In the genomic region with DNA sequence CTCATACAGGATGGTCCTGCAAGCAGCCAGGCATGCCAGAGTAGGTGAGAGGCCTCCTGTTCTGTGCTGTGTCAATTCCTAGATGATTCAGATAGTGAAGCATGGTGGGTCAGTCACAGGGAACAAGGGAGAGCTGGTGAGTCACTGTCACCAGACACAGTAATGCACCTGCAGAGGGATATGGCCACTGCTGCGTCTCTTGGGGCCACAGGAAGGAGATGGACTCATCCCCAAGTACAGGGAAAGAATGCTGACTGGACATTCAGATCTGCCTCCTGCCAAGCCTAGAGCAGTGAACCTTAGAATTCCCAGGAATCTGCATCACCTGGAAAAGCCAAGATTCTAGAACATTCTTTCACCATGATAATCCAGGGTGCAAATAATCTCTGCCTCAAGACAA, we compare ENCODE assay signal across 21 mouse cellular contexts. TPM values are rescaled to one million over a fixed set of nuclear protein-coding genes. Genes with fewer than 3 reads are reported as not detected.
A peak's percentile ranks its signal among the peaks of the same experiment; 100 is the strongest.
DNase-seq lines count a peak whose midpoint lies in the region; ATAC-seq and TF ChIP-seq lines count a peak whose summit lies in the region.
"Had no signal": no experiment of that assay in that cellular context is flagged by ENCODE, and none has a peak within 500 bp of the region (broad histone marks: within the 10 kb centered on the region; RNA-seq: fewer than 3 reads in every experiment).

No protein-coding gene starts in this region.

- 45% methylated on average over 1 of the region's 1 CpGs for WGBS in intestine, postnatal 0 days
- 79% methylated on average over 1 of the region's 1 CpGs for WGBS in intestine, embryonic 16.5 days
- WGBS in heart, embryonic 12.5 days = 81% methylated on average over 1 of the region's 1 CpGs

- H3K4me3 ChIP-seq in intestine, postnatal 0 days (ENCODE audit: low read depth, low read length) = no peak overlapping the region
- H3K4me3 ChIP-seq in intestine, embryonic 16.5 days (ENCODE audit: low read length) = no peak overlapping the region
- no peak overlapping the region for H3K4me3 ChIP-seq in heart, embryonic 12.5 days
- H3K4me3 ChIP-seq: embryonic facial prominence, embryonic 13.5 days; forebrain, embryonic 15.5 days; heart, embryonic 10.5 days; hindbrain, embryonic 12.5 days; midbrain, embryonic 13.5 days; neural tube, embryonic 12.5 days had no signal

- no peak overlapping the region for H3K9ac ChIP-seq in intestine, postnatal 0 days (ENCODE audit: low read depth, low read length)
- no peak overlapping the region for H3K9ac ChIP-seq in intestine, embryonic 16.5 days (ENCODE audit: low read depth, low read length)
- no peak overlapping the region for H3K9ac ChIP-seq in heart, embryonic 12.5 days
- H3K9ac ChIP-seq: embryonic facial prominence, embryonic 13.5 days; forebrain, embryonic 15.5 days; hindbrain, embryonic 12.5 days; midbrain, embryonic 13.5 days; neural tube, embryonic 12.5 days had no signal

- H3K4me2 ChIP-seq in intestine, postnatal 0 days (replicated peaks; ENCODE audit: low read depth) = no peak overlapping the region
- no peak overlapping the region for H3K4me2 ChIP-seq in intestine, embryonic 16.5 days (ENCODE audit: low read depth, low read length)
- no peak overlapping the region for H3K4me2 ChIP-seq in heart, embryonic 12.5 days
- H3K4me2 ChIP-seq: embryonic facial prominence, embryonic 13.5 days; forebrain, embryonic 15.5 days; hindbrain, embryonic 12.5 days; midbrain, embryonic 13.5 days; neural tube, embryonic 12.5 days had no signal

- peak; percentile 49; the same call in 1 of the 2 replicates for ATAC-seq in intestine, postnatal 0 days
- no peak for ATAC-seq in intestine, embryonic 16.5 days
- no peak for ATAC-seq in heart, embryonic 12.5 days (ENCODE audit: insufficient number of reproducible peaks, low FRiP score)
- ATAC-seq: forebrain, embryonic 15.5 days; inflammation-experienced regulatory T-cells, adult 6 months; midbrain, embryonic 13.5 days had no signal

- no peaks in the 10 kb centered on the region for H3K36me3 ChIP-seq in intestine, postnatal 0 days (ENCODE audit: control insufficient read depth, insufficient read depth)
- H3K36me3 ChIP-seq in intestine, embryonic 16.5 days (ENCODE audit: control insufficient read depth, insufficient read depth, low read length) = no peaks in the 10 kb centered on the region
- no peaks in the 10 kb centered on the region for H3K36me3 ChIP-seq in heart, embryonic 12.5 days
- H3K36me3 ChIP-seq: embryonic facial prominence, embryonic 13.5 days; forebrain, embryonic 15.5 days; heart, embryonic 10.5 days; hindbrain, embryonic 12.5 days; midbrain, embryonic 13.5 days; neural tube, embryonic 12.5 days had no signal

- no peaks in the 10 kb centered on the region for H3K9me3 ChIP-seq in intestine, postnatal 0 days (ENCODE audit: control insufficient read depth)
- H3K9me3 ChIP-seq in intestine, embryonic 16.5 days (ENCODE audit: control insufficient read depth, low read length) = no peaks in the 10 kb centered on the region
- H3K9me3 ChIP-seq in heart, embryonic 12.5 days (replicated peaks) = no peaks in the 10 kb centered on the region
- H3K9me3 ChIP-seq: embryonic facial prominence, embryonic 13.5 days; forebrain, embryonic 15.5 days; heart, embryonic 10.5 days; hindbrain, embryonic 12.5 days; midbrain, embryonic 13.5 days; neural tube, embryonic 12.5 days had no signal

- no peak overlapping the region for H3K27ac ChIP-seq in intestine, postnatal 0 days (ENCODE audit: low read depth, low read length)
- no peak overlapping the region for H3K27ac ChIP-seq in intestine, embryonic 16.5 days (ENCODE audit: low read length)
- no peak overlapping the region for H3K27ac ChIP-seq in heart, embryonic 12.5 days (ENCODE audit: poor library complexity, severe bottlenecking)
- H3K27ac ChIP-seq: embryonic facial prominence, embryonic 13.5 days; forebrain, embryonic 15.5 days; hindbrain, embryonic 12.5 days; midbrain, embryonic 13.5 days; neural tube, embryonic 12.5 days had no signal

- H3K27me3 ChIP-seq in intestine, postnatal 0 days (replicated peaks; ENCODE audit: control insufficient read depth, insufficient read depth, low read length) = no peaks in the 10 kb centered on the region
- no peaks in the 10 kb centered on the region for H3K27me3 ChIP-seq in intestine, embryonic 16.5 days (replicated peaks; ENCODE audit: control insufficient read depth, insufficient read depth, low read length)
- H3K27me3 ChIP-seq in heart, embryonic 12.5 days (replicated peaks) = no peaks in the 10 kb centered on the region
- H3K27me3 ChIP-seq: embryonic facial prominence, embryonic 13.5 days; forebrain, embryonic 15.5 days; hindbrain, embryonic 12.5 days; midbrain, embryonic 13.5 days; neural tube, embryonic 12.5 days had no signal

- DNase-seq in 416B (ENCODE audit: low read depth) = peak; percentile 54
- DNase-seq in kidney, adult 8-10 months = peak; percentile 64 to 70
- peak; percentile 54 to 70 for DNase-seq in kidney, postnatal 36 days
- no peak for DNase-seq in T-cell, adult 2 months (ENCODE audit: low spot score)
- no peak for DNase-seq in frontal cortex, postnatal 10 days (ENCODE audit: low spot score in 2 of 2)
- DNase-seq: adrenal gland, adult 2 months; cerebellum, postnatal 10 days; heart, postnatal 10 days; left cerebral cortex, postnatal 4 days; right cerebral cortex, adult 18-20 months; thymus, postnatal 36 days had no signal

- no peak for TF ChIP-seq CTCF in intestine, postnatal 0 days (IDR thresholded peaks at IDR 0.05; ENCODE audit: low read depth)

- H3K4me1 ChIP-seq in intestine, postnatal 0 days (replicated peaks; ENCODE audit: control insufficient read depth, insufficient read depth, low read length) = no peaks in the 10 kb centered on the region
- no peaks in the 10 kb centered on the region for H3K4me1 ChIP-seq in intestine, embryonic 16.5 days (ENCODE audit: control insufficient read depth, insufficient read depth, low read length)
- peaks cover 25% of the 10 kb centered on the region for H3K4me1 ChIP-seq in heart, embryonic 12.5 days (replicated peaks)
- H3K4me1 ChIP-seq: forebrain, embryonic 15.5 days; neural tube, embryonic 12.5 days had no signal

RNA-seq across cellular contexts. Expression of a gene that starts 53.8 kb away (rescaled TPM):
- 3.4 TPM in 2 replicates for polyA plus RNA-seq in intestine, postnatal 0 days (2015; fragmentation: Nextera tagmentation; extraction: Ambion mirVana)
- polyA plus RNA-seq in intestine, embryonic 16.5 days (2015; fragmentation: Nextera tagmentation; extraction: Ambion mirVana) = 5.7 and 5.9 TPM in 2 replicates
- 17.3 and 17.4 TPM in 2 replicates for polyA plus RNA-seq in heart, embryonic 12.5 days (2016; fragmentation: Nextera tagmentation; extraction: Ambion mirVana)

Comparison
In these comparisons a context has a peak if more than half of its experiments do, and no peak if none do; other contexts are left out.
1. DNase-seq: peak in 416B (single experiment), kidney, adult 8-10 months (2 of 2) and kidney, postnatal 36 days (2 of 2); none in T-cell, adult 2 months (single experiment) and frontal cortex, postnatal 10 days (0 of 2).